Mouse (Mus musculus) ES-E14 (cell line): ENCODE data around the gene Samd7. TPM values are rescaled to one million over a fixed set of nuclear protein-coding genes. Genes with fewer than 3 reads are reported as not detected.
A peak's percentile ranks its signal among the peaks of the same experiment; 100 is the strongest.

Source experiments
- DNase-seq: peaks from one replicate; pipeline ENCODE4 v3.0.0-alpha.2; 2013; ENCODE audit warnings: low read depth, low spot score
- H3K27ac ChIP-seq: 2 replicates; pipeline ENCODE4 v1.5.1; 2012; ENCODE audit warnings: low read depth, mild to moderate bottlenecking, low read length, moderate library complexity, mixed read lengths; ENCODE audit not compliant: poor library complexity, insufficient read depth, severe bottlenecking
- H3K36me3 ChIP-seq: 2 replicates; pipeline ENCODE4 v1.6.1; 2012; ENCODE audit warnings: mild to moderate bottlenecking, low read length, moderate library complexity, mixed read lengths; ENCODE audit not compliant: control insufficient read depth, poor library complexity, insufficient read depth, severe bottlenecking
- H3K4me1 ChIP-seq, 2 experiments: fragments of 150-350 bp in 1 of 2; sonication (generic) in 1 of 2; 2 replicates each; pipeline ENCODE4 v1.6.1; 2012; ENCODE audit warnings: low read length in 2 of 2, mild to moderate bottlenecking in 1 of 2, mixed read lengths in 1 of 2; ENCODE audit not compliant: control insufficient read depth in 2 of 2, insufficient read depth in 2 of 2, poor library complexity in 1 of 2
- H3K4me3 ChIP-seq, 2 experiments: fragments of 150-350 bp in 1 of 2; sonication (generic) in 1 of 2; 2 replicates each; pipeline ENCODE4 v1.5.1; 2012; ENCODE audit warnings: low read length in 2 of 2, low read depth in 1 of 2, mild to moderate bottlenecking in 1 of 2, mixed read lengths in 1 of 2; ENCODE audit not compliant: insufficient read depth in 1 of 2, poor library complexity in 1 of 2, severe bottlenecking in 1 of 2
- H3K9ac ChIP-seq: 2 replicates; pipeline ENCODE4 v1.6.1; 2012; ENCODE audit warnings: low read depth, mild to moderate bottlenecking, low read length, mixed read lengths; ENCODE audit not compliant: poor library complexity, insufficient read depth, severe bottlenecking
- H3K9me3 ChIP-seq: fragments of 150-350 bp; sonication (generic); 2 replicates; pipeline ENCODE4 v1.6.1; 2012; ENCODE audit warnings: low read depth, mild to moderate bottlenecking, low read length; ENCODE audit not compliant: control insufficient read depth, insufficient read depth
- CHD2 ChIP-seq: IDR thresholded peaks from 2 replicates; pipeline ENCODE4 v1.6.1; 2014; ENCODE audit warnings: mild to moderate bottlenecking, low read depth, low read length, inconsistent platforms
- HCFC1 ChIP-seq: IDR thresholded peaks from 2 replicates; pipeline ENCODE4 v1.6.1; 2012; ENCODE audit warnings: low read length, inconsistent platforms, borderline replicate concordance; ENCODE audit not compliant: insufficient read depth
- MAFK ChIP-seq: IDR thresholded peaks from 2 replicates; pipeline ENCODE4 v1.6.1; 2014; ENCODE audit warnings: mild to moderate bottlenecking, low read depth, low read length, inconsistent platforms; ENCODE audit not compliant: insufficient read depth
- ZC3H11A ChIP-seq: IDR thresholded peaks from 2 replicates; pipeline ENCODE4 v1.6.1; 2012; ENCODE audit warnings: low read depth, mild to moderate bottlenecking, inconsistent platforms, low read length, borderline replicate concordance
- ZNF384 ChIP-seq: IDR thresholded peaks from 2 replicates; pipeline ENCODE4 v1.6.1; 2012; ENCODE audit warnings: low read depth, low read length, inconsistent platforms
- in situ Hi-C, 2 experiments: fragments of 600-800 bp; cut with MboI; formaldehyde crosslinking; loops; one replicate each; pipeline ENCODE4 v1.15.1; 2025; ENCODE audit warnings: low sequenced_read_pairs in 2 of 2, inconsistent platforms in 1 of 2; ENCODE audit not compliant: unreplicated experiment in 2 of 2
- total RNA-seq: library from RNA; depleted of rRNA; stranded (reverse); fragments of 300-350 nt; gene quantifications from 2 replicates; pipeline ENCODE4 v1.2.3, GENCODE M21; 2012

Gene Samd7
- total RNA-seq, 1 experiment, result 0.49 TPM

GRCm38 (mm10) chr3:30788531-30788930 lies 42.4 kb downstream of the Samd7 start:
- TF ChIP-seq CHD2 (no peak), ZC3H11A (no peak), MAFK (no peak), ZNF384 (no peak), HCFC1 (no peak)
- Histone ChIP-seq H3K9ac (no peak overlapping the region), H3K9me3 (no peaks in the 10 kb centered on the region), H3K36me3 (no peaks in the 10 kb centered on the region), H3K27ac (no peak overlapping the region), H3K4me3 (no peak overlapping the region), H3K4me1 (peaks cover 0 to 7% of the 10 kb centered on the region in 2 experiments; a peak in 1 of 4 replicates)
- DNase-seq, result peak; percentile 31
- in situ Hi-C loops, result no loop called here

- in situ Hi-C loops, result no loop called here
- peak; percentile 80 for DNase-seq
- H3K4me1 ChIP-seq, result peaks cover 0 to 9% of the 10 kb centered on the region in 2 experiments; a peak in 1 of 4 replicates
- TF ChIP-seq ZNF384, result no peak
- TF ChIP-seq MAFK, result no peak
- TF ChIP-seq ZC3H11A, result no peak
- TF ChIP-seq HCFC1, result 0 out of 2 replicates have a peak, but pooled peaks have one; percentile 62
- TF ChIP-seq CHD2, result peak; percentile 96
- H3K36me3 ChIP-seq, result no peaks in the 10 kb centered on the region
- peak within 1 kb of the TSS; percentile 98 for H3K9ac ChIP-seq
- H3K9me3 ChIP-seq, result no peaks in the 10 kb centered on the region
- H3K27ac ChIP-seq, result peak within 1 kb of the TSS; percentile 94
- peak within 1 kb of the TSS; percentile 85 to 96 for H3K4me3 ChIP-seq
Observed at GRCm38 (mm10) chr3:30792737-30793402, 46.8 kb downstream of the Samd7 start, which contains the start of gene Sec62. Gene Sec62, plus strand, starts transcription at chr3:30792875.

- Histone ChIP-seq H3K9me3 (no peaks in the 10 kb centered on the region), H3K36me3 (no peaks in the 10 kb centered on the region), H3K9ac (peak overlapping the region; percentile 98), H3K4me1 (peaks cover 0 to 9% of the 10 kb centered on the region in 2 experiments; a peak in 1 of 4 replicates), H3K27ac (peak overlapping the region; percentile 94), H3K4me3 (peak overlapping the region; percentile 85 to 96)
- in situ Hi-C loops, result no loop called here
- TF ChIP-seq ZC3H11A (no peak), HCFC1 (no peak; the same call in 1 of the 2 replicates), MAFK (no peak), CHD2 (no peak), ZNF384 (no peak)
- DNase-seq, result peak; percentile 16
Observed at GRCm38 (mm10) chr3:30793403-30794221, 47.5 kb downstream of the Samd7 start.

- Histone ChIP-seq H3K4me3 (no peak overlapping the region), H3K9me3 (no peaks in the 10 kb centered on the region), H3K36me3 (peaks cover 5% of the 10 kb centered on the region), H3K27ac (no peak overlapping the region), H3K9ac (no peak overlapping the region), H3K4me1 (no peaks in the 10 kb centered on the region)
- DNase-seq, result no peak
- in situ Hi-C loops, result no loop called here
- TF ChIP-seq ZNF384, result no peak
- no peak for TF ChIP-seq MAFK
- TF ChIP-seq HCFC1, result no peak
Observed at GRCm38 (mm10) chr3:30802171-30802570, 56.1 kb downstream of the Samd7 start.
